Mouse (Mus musculus): ENCODE data around the gene Mcfd2. TPM values are rescaled to one million over a fixed set of nuclear protein-coding genes. Genes with fewer than 3 reads are reported as not detected.

The Mcfd2 gene
- polyA plus RNA-seq, 1 experiment from 2014 or later, result 80.0 TPM

DNA sequence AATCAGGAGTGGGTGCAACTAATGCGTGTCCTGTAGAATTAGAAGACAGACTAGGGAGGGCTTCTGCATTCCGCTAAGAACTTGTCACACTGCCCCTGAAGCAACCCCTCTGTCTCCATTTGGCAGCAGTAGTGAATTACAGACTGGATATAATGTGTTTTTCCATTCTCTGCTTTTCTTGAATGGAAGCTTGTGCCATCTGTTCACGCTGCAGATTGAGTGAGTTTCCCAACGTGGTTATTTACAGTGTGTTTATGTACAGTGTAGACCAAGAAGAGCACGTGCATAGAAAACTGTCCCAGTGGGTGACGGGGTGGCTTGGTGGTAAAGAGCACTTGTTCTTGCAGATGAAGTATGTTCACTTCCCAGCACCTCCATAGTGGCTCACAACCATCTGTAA is 3.7 kb upstream of the Mcfd2 start:
- peaks cover 6% of the 10 kb centered on the region for H3K4me1 ChIP-seq (ENCODE audit: control insufficient read depth, insufficient read depth, low read length)
- H3K27me3 ChIP-seq (ENCODE audit: control insufficient read depth, insufficient read depth, low read length), result no peaks in the 10 kb centered on the region

DNA sequence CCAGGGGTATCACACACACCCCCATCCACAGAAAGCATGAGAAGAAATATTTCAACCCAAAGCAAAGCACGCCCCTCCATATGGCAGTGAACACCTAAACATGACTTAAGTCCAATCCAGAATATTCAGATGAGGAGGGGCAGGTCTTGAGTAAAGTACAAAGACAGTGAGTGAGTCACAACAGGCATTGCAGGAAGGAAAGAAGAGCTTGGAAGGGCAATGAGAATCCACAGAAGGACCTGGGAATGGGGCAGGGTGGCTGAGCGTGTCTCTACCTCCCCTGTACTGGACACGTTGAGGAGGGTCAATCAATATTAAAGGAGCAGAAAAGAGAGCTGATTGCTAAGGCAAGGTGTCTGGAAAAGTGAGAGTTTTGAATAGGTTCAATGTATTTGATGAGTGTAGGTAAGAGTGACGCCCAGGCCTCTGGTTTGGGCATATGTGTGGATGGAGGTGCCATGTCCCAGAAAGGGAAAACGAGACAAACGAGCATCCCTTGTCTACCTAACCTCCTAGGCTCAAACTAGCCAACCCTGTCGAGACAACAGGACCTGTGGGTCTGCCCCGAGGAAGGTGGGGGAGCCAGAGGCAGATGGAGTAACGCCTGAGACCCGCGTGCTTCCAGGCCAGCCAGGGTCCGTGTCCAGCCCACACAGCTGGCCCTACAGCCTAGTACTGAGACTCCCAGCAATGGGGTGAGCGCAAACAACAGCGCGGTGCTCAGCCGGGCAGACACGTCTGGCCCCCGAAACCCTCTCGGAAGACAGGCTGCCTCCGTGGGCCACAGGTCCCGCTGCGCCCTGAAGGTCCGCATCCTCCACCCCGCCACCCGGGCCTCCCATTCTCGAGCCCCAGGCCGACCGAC is 576 bp downstream of the Mcfd2 start:
- peak overlapping the region; percentile 89 for H3K9ac ChIP-seq (ENCODE audit: low read length)
- peak overlapping the region; percentile 61 for H3K4me3 ChIP-seq (ENCODE audit: low read depth, low read length)
- WGBS, result 7% methylated on average over 28 of the region's 28 CpGs
- H3K4me2 ChIP-seq (ENCODE audit: low read depth, severe bottlenecking), result peak overlapping the region; percentile 81
- no peak overlapping the region for H3K27ac ChIP-seq (replicated peaks; ENCODE audit: low read depth, low read length)
- H3K36me3 ChIP-seq (ENCODE audit: control insufficient read depth, insufficient read depth, low read length), result peaks cover 5% of the 10 kb centered on the region; the same call in 1 of the 2 replicates
- ATAC-seq (ENCODE audit: insufficient number of reproducible peaks, low FRiP score, low TSS enrichment, low read depth) (peak; percentile 66), DNase-seq (ENCODE audit: low spot score) (no peak)
- peaks cover 9% of the 10 kb centered on the region for H3K4me1 ChIP-seq (ENCODE audit: control insufficient read depth, insufficient read depth, low read length)
- H3K27me3 ChIP-seq (ENCODE audit: control insufficient read depth, insufficient read depth, low read length), result no peaks in the 10 kb centered on the region
- H3K9me3 ChIP-seq (ENCODE audit: control insufficient read depth, low read length), result no peaks in the 10 kb centered on the region

More for the DNA sequence above, 3.7 kb upstream of the Mcfd2 start:
- H3K36me3 ChIP-seq (ENCODE audit: control insufficient read depth, insufficient read depth, low read length), result no peaks in the 10 kb centered on the region
- peaks cover 3% of the 10 kb centered on the region; the same call in 1 of the 2 replicates for H3K9me3 ChIP-seq (ENCODE audit: control insufficient read depth, low read length)
- no peak overlapping the region for H3K4me3 ChIP-seq (ENCODE audit: low read depth, low read length)
- no peak overlapping the region for H3K27ac ChIP-seq (replicated peaks; ENCODE audit: low read depth, low read length)
- ATAC-seq (ENCODE audit: insufficient number of reproducible peaks, low FRiP score, low TSS enrichment, low read depth) (no peak), DNase-seq (ENCODE audit: low spot score) (no peak)
- no peak overlapping the region for H3K4me2 ChIP-seq (ENCODE audit: low read depth, severe bottlenecking)
- no peak overlapping the region for H3K9ac ChIP-seq (ENCODE audit: low read length)
- 87% methylated on average over 6 of the region's 6 CpGs for WGBS

DNA sequence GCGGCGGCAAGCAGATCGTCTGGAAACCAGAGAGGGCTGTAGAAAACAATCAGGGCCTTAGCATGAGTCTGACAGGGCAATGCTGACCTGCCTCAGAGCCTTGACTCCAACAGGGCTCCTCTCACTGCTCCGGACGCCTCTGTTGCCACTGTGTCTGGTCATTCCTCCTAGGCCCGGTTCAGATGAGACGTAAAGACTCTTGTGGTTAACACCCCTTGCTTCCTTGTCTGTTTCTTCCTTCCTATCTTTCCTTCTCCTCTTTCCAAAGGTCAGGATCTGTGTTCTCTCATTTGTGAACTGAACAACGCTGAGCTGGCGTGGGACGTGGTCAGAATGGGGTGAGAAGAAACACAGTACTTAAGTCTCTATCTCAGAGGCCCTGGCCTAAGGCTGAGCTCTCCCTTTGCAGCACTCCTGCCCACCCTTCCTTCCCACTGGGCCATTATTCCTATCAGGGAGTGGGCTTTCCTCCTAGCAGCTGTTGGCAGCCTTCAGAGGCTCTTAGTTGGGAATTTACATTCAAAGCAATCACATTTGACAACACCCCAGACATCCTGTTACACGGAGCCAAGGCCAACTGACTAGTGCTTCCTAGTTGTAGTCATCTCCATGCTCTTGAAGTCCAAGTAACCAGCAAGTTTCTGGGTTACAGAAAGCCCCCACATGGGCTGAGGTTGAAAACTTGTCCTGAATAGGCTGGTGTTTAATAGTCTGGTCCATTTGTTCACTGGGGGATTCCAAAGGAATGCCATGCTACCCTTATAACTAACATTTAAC is 1.5 kb downstream of the Mcfd2 start:
- Histone ChIP-seq H3K27me3 (ENCODE audit: control insufficient read depth, insufficient read depth, low read length) (no peaks in the 10 kb centered on the region), H3K9me3 (ENCODE audit: control insufficient read depth, low read length) (no peaks in the 10 kb centered on the region), H3K4me1 (ENCODE audit: control insufficient read depth, insufficient read depth, low read length) (peaks cover 9% of the 10 kb centered on the region), H3K36me3 (ENCODE audit: control insufficient read depth, insufficient read depth, low read length) (peaks cover 5% of the 10 kb centered on the region; the same call in 1 of the 2 replicates), H3K27ac (replicated peaks; ENCODE audit: low read depth, low read length) (no peak overlapping the region), H3K9ac (ENCODE audit: low read length) (peak overlapping the region; percentile 89; the same call in 1 of the 2 replicates), H3K4me2 (ENCODE audit: low read depth, severe bottlenecking) (peak overlapping the region; percentile 81; the same call in 1 of the 2 replicates), H3K4me3 (ENCODE audit: low read depth, low read length) (peak overlapping the region; percentile 61)
- DNase-seq (ENCODE audit: low spot score) (no peak), ATAC-seq (ENCODE audit: insufficient number of reproducible peaks, low FRiP score, low TSS enrichment, low read depth) (no peak)
- 93% methylated on average over 11 of the region's 11 CpGs for WGBS

DNA sequence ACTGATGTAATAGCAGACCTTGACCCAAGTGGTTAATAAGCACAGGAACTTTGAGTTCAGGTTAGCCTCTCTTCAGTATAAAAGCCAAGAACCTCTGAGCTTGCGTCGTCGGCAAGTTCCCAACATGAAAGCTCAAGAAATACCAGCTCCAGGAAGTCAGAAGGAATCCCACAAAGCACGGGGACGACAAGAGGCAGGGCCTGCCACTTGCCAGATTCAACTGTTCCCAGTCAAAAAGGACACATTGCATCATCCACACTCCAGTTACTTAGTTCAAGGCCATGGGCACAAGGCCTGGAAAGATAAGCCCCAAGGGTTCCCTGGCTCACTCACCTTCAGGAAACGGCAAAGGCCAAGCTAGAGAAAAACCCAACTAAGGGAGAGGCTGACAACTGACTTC is 2.3 kb downstream of the Mcfd2 start:
- WGBS, result 94% methylated on average over 6 of the region's 6 CpGs

DNA sequence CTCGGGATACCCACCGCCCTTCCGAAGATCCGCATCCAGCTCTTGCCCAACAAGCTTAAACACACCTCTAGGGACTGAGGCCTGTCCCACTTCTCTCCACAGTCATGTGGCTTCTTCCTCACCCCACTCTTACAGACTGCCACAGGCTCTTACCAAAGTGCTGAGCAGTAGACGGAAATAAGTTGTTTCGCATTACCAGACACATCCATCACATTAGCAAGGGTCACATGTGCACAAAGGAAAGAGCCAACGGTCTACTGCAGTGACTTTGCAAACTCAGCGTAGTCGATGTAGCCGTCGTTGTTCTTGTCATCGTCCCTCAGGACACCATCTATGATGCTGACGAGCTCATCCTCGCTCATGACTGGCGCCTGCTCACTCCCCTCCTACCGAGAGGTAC is 10.1 kb downstream of the Mcfd2 start:
- H3K4me3 ChIP-seq (ENCODE audit: low read depth, low read length), result no peak overlapping the region
- no peaks in the 10 kb centered on the region for H3K27me3 ChIP-seq (ENCODE audit: control insufficient read depth, insufficient read depth, low read length)
- H3K27ac ChIP-seq (replicated peaks; ENCODE audit: low read depth, low read length), result no peak overlapping the region
- H3K4me2 ChIP-seq (ENCODE audit: low read depth, severe bottlenecking), result no peak overlapping the region
- no peaks in the 10 kb centered on the region for H3K4me1 ChIP-seq (ENCODE audit: control insufficient read depth, insufficient read depth, low read length)
- DNase-seq (ENCODE audit: low spot score) (no peak), ATAC-seq (ENCODE audit: insufficient number of reproducible peaks, low FRiP score, low TSS enrichment, low read depth) (no peak)
- H3K36me3 ChIP-seq (ENCODE audit: control insufficient read depth, insufficient read depth, low read length), result peaks cover 22% of the 10 kb centered on the region; the same call in 1 of the 2 replicates
- WGBS, result 92% methylated on average over 16 of the region's 16 CpGs
- H3K9me3 ChIP-seq (ENCODE audit: control insufficient read depth, low read length), result no peaks in the 10 kb centered on the region
- no peak overlapping the region for H3K9ac ChIP-seq (ENCODE audit: low read length)

More for the DNA sequence above, 2.3 kb downstream of the Mcfd2 start:
- Histone ChIP-seq H3K4me3 (ENCODE audit: low read depth, low read length) (no peak overlapping the region), H3K4me1 (ENCODE audit: control insufficient read depth, insufficient read depth, low read length) (peaks cover 9% of the 10 kb centered on the region), H3K27me3 (ENCODE audit: control insufficient read depth, insufficient read depth, low read length) (no peaks in the 10 kb centered on the region), H3K9me3 (ENCODE audit: control insufficient read depth, low read length) (no peaks in the 10 kb centered on the region), H3K4me2 (ENCODE audit: low read depth, severe bottlenecking) (no peak overlapping the region), H3K36me3 (ENCODE audit: control insufficient read depth, insufficient read depth, low read length) (peaks cover 8% of the 10 kb centered on the region; the same call in 1 of the 2 replicates), H3K9ac (ENCODE audit: low read length) (no peak overlapping the region), H3K27ac (replicated peaks; ENCODE audit: low read depth, low read length) (no peak overlapping the region)
- ATAC-seq (ENCODE audit: insufficient number of reproducible peaks, low FRiP score, low TSS enrichment, low read depth), result no peak
- no peak for DNase-seq (ENCODE audit: low spot score)

DNA sequence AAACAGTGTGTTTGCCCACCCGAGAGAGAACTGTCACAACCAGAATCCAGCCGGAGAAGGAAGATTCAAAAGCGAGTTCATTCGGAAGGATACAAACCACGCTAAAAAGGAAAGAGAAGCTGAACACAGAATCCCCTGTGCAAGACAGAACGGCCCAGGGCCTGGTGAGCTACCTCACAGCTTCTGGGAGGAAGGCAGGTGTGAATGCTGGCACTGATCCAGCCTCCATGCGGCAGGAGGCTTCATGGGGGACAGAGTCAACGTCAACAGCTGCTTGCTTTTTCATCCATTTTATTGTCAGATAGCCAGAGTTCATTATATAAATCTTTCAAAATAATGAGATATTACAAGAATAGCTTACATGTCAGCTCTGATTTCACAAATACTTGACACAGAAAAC is 11.4 kb downstream of the Mcfd2 start:
- Histone ChIP-seq H3K4me3 (ENCODE audit: low read depth, low read length) (no peak overlapping the region), H3K9ac (ENCODE audit: low read length) (no peak overlapping the region), H3K36me3 (ENCODE audit: control insufficient read depth, insufficient read depth, low read length) (peaks cover 20% of the 10 kb centered on the region; the same call in 1 of the 2 replicates), H3K27me3 (ENCODE audit: control insufficient read depth, insufficient read depth, low read length) (no peaks in the 10 kb centered on the region), H3K9me3 (ENCODE audit: control insufficient read depth, low read length) (no peaks in the 10 kb centered on the region), H3K27ac (replicated peaks; ENCODE audit: low read depth, low read length) (no peak overlapping the region), H3K4me1 (ENCODE audit: control insufficient read depth, insufficient read depth, low read length) (no peaks in the 10 kb centered on the region), H3K4me2 (ENCODE audit: low read depth, severe bottlenecking) (no peak overlapping the region)
- DNase-seq (ENCODE audit: low spot score) (no peak), ATAC-seq (ENCODE audit: insufficient number of reproducible peaks, low FRiP score, low TSS enrichment, low read depth) (no peak)
- 83% methylated on average over 8 of the region's 8 CpGs for WGBS

DNA sequence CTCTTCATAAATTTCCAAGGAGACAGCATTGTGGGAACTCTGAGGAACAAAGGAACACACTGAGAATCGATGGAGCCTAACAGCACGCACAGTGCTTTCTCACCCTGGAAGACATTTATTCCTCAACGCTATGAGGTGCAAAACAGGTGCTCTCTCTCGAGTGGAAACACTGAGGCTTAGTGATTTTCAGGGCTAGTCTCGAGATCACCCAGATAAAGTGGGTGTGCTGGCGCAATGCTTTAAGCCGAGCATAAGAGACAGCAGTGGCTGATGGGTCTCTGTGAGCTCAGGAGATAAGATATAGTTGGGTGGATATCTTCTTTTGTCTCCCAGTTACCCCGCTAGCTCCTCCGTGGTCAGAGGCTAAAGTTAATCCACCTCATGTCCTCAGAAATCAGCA is 19.6 kb downstream of the Mcfd2 start:
- no peak for ATAC-seq (ENCODE audit: insufficient number of reproducible peaks, low FRiP score, low TSS enrichment, low read depth)
- Histone ChIP-seq H3K36me3 (ENCODE audit: control insufficient read depth, insufficient read depth, low read length) (no peaks in the 10 kb centered on the region), H3K9ac (ENCODE audit: low read length) (no peak overlapping the region), H3K9me3 (ENCODE audit: control insufficient read depth, low read length) (peaks cover 2% of the 10 kb centered on the region; the same call in 1 of the 2 replicates), H3K27me3 (ENCODE audit: control insufficient read depth, insufficient read depth, low read length) (no peaks in the 10 kb centered on the region), H3K4me3 (ENCODE audit: low read depth, low read length) (no peak overlapping the region), H3K4me2 (ENCODE audit: low read depth, severe bottlenecking) (no peak overlapping the region), H3K4me1 (ENCODE audit: control insufficient read depth, insufficient read depth, low read length) (peaks cover 10% of the 10 kb centered on the region), H3K27ac (replicated peaks; ENCODE audit: low read depth, low read length) (no peak overlapping the region)
- DNase-seq (ENCODE audit: low spot score), result no peak
- WGBS, result 82% methylated on average over 9 of the region's 9 CpGs

DNA sequence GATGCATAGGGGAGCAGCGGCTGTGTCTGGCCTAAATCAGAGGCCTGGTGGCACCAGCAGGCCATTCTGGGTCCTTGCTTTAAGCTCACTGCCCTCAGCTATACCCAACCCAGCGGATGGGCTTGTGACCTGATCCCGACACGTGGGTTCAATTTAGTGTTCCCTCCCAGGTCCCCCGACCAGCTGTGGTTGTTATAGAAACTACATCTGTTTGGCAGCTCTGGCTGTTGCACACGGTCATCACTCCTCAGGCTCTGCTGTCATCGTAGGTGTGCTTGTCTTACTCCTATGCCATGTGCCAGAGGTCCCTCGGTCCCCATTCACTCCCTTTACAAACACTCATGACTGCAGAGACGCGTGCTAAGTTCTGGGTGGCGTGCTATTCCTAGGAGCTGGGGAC is 27.9 kb downstream of the Mcfd2 start:
- H3K4me3 ChIP-seq (ENCODE audit: low read depth, low read length), result no peak overlapping the region
- peak; percentile 70 for DNase-seq (ENCODE audit: low spot score)

More for the DNA sequence above, 27.9 kb downstream of the Mcfd2 start:
- Histone ChIP-seq H3K27me3 (ENCODE audit: control insufficient read depth, insufficient read depth, low read length) (no peaks in the 10 kb centered on the region), H3K36me3 (ENCODE audit: control insufficient read depth, insufficient read depth, low read length) (no peaks in the 10 kb centered on the region), H3K9ac (ENCODE audit: low read length) (no peak overlapping the region; the same call in 1 of the 2 replicates), H3K27ac (replicated peaks; ENCODE audit: low read depth, low read length) (no peak overlapping the region; the same call in 1 of the 2 replicates), H3K4me2 (ENCODE audit: low read depth, severe bottlenecking) (no peak overlapping the region), H3K4me1 (ENCODE audit: control insufficient read depth, insufficient read depth, low read length) (peaks cover 21% of the 10 kb centered on the region), H3K9me3 (ENCODE audit: control insufficient read depth, low read length) (peaks cover 2% of the 10 kb centered on the region; the same call in 1 of the 2 replicates)
- 36% methylated on average over 11 of the region's 11 CpGs for WGBS
- 0 out of 2 replicates have a peak, but pooled peaks have one; percentile 17 for ATAC-seq (ENCODE audit: insufficient number of reproducible peaks, low FRiP score, low TSS enrichment, low read depth)
